Mouse (Mus musculus) hindbrain, embryonic 15.5 days (tissue): ENCODE measurements around the gene Ints7. TPM values are rescaled to one million over a fixed set of nuclear protein-coding genes. Genes with fewer than 3 reads are reported as not detected.

Experiments used
- ATAC-seq: fragments of 200-750 bp; cut with Nextera tagmentation; 2 replicates; pipeline ENCODE4 v1.8.0; 2017; ENCODE audit warnings: low read depth, moderate number of reproducible peaks, moderate TSS enrichment; ENCODE audit not compliant: low FRiP score
- H3K27ac ChIP-seq: fragments of 300-500 bp; sonication (generic); replicated peaks from 2 replicates; pipeline ENCODE4 v1.5.1; 2015; ENCODE audit warnings: mild to moderate bottlenecking, inconsistent platforms
- H3K27me3 ChIP-seq: fragments of 300-500 bp; sonication (generic); 2 replicates; pipeline ENCODE4 v1.6.1; 2015; ENCODE audit warnings: control low read depth, inconsistent platforms
- H3K36me3 ChIP-seq: fragments of 300-500 bp; sonication (generic); 2 replicates; pipeline ENCODE4 v1.6.1; 2015; ENCODE audit warnings: control low read depth, inconsistent platforms
- H3K4me1 ChIP-seq: fragments of 300-500 bp; sonication (generic); replicated peaks from 2 replicates; pipeline ENCODE4 v1.6.1; 2015; ENCODE audit warnings: control low read depth, inconsistent platforms
- H3K4me2 ChIP-seq: fragments of 300-500 bp; sonication (generic); 2 replicates; pipeline ENCODE4 v1.6.1; 2015; ENCODE audit warnings: moderate library complexity, mild to moderate bottlenecking, inconsistent platforms
- H3K4me3 ChIP-seq: fragments of 300-500 bp; sonication (generic); 2 replicates; pipeline ENCODE4 v1.5.1; 2015; ENCODE audit warnings: mild to moderate bottlenecking, inconsistent platforms
- H3K9ac ChIP-seq: fragments of 300-500 bp; sonication (generic); 2 replicates; pipeline ENCODE4 v1.6.1; 2015; ENCODE audit warnings: inconsistent platforms
- H3K9me3 ChIP-seq: fragments of 300-500 bp; sonication (generic); 2 replicates; pipeline ENCODE4 v1.6.1; 2016; ENCODE audit warnings: control low read depth, inconsistent platforms
- WGBS: fragments of 180-500 bp; shearing (Covaris S2); methylation state at CpG from one replicate; pipeline ENCODE4 v1.1.7; 2015; 5-methylcytosine and 5-hydroxymethylcytosine counted together
- polyA plus RNA-seq: library from polyadenylated mRNA; unstranded; fragments of >200 nt; fragmentation: Nextera tagmentation; extraction: Ambion mirVana; gene quantifications from 2 replicates; pipeline ENCODE4 v1.2.1, GENCODE M21; 2015

The Ints7 gene
- polyA plus RNA-seq, 1 experiment from 2014 or later = 36.7 TPM

GRCm38 (mm10) chr1:191559779-191560178 lies 15.7 kb upstream of the Ints7 start:
- H3K9me3 ChIP-seq = no peaks in the 10 kb centered on the region
- no peaks in the 10 kb centered on the region for H3K36me3 ChIP-seq
- H3K4me3 ChIP-seq = no peak overlapping the region
- H3K4me2 ChIP-seq = no peak overlapping the region
- ATAC-seq = no peak
- no peaks in the 10 kb centered on the region for H3K4me1 ChIP-seq
- WGBS = 88% methylated on average over 5 of the region's 5 CpGs
- no peak overlapping the region for H3K9ac ChIP-seq
- H3K27ac ChIP-seq = no peak overlapping the region
- H3K27me3 ChIP-seq = no peaks in the 10 kb centered on the region

GRCm38 (mm10) chr1:191562823-191563365 lies 12.5 kb upstream of the Ints7 start:
- no peak for ATAC-seq
- Histone ChIP-seq H3K4me2 (no peak overlapping the region), H3K9me3 (no peaks in the 10 kb centered on the region), H3K4me3 (no peak overlapping the region), H3K4me1 (no peaks in the 10 kb centered on the region), H3K27ac (no peak overlapping the region), H3K27me3 (no peaks in the 10 kb centered on the region), H3K36me3 (no peaks in the 10 kb centered on the region), H3K9ac (no peak overlapping the region)
- WGBS = 62% methylated on average over 6 of the region's 6 CpGs

- no peak for ATAC-seq
- Histone ChIP-seq H3K36me3 (no peaks in the 10 kb centered on the region), H3K9ac (no peak overlapping the region), H3K27ac (no peak overlapping the region), H3K4me1 (no peaks in the 10 kb centered on the region), H3K9me3 (no peaks in the 10 kb centered on the region), H3K4me3 (no peak overlapping the region), H3K4me2 (no peak overlapping the region), H3K27me3 (no peaks in the 10 kb centered on the region)
- 89% methylated on average over 1 of the region's 1 CpGs for WGBS
Observed at GRCm38 (mm10) chr1:191567859-191568258, 7.6 kb upstream of the Ints7 start.

GRCm38 (mm10) chr1:191569625-191570024 lies 5.8 kb upstream of the Ints7 start:
- no peaks in the 10 kb centered on the region for H3K36me3 ChIP-seq
- H3K27me3 ChIP-seq = no peaks in the 10 kb centered on the region
- no peak overlapping the region for H3K4me3 ChIP-seq
- H3K9me3 ChIP-seq = no peaks in the 10 kb centered on the region
- 90% methylated on average over 2 of the region's 2 CpGs for WGBS
- H3K4me2 ChIP-seq = no peak overlapping the region
- no peak overlapping the region for H3K9ac ChIP-seq
- peaks cover 7% of the 10 kb centered on the region; the same call in 1 of the 2 replicates for H3K4me1 ChIP-seq
- ATAC-seq = no peak
- no peak overlapping the region for H3K27ac ChIP-seq

GRCm38 (mm10) chr1:191570415-191570814 lies 5.0 kb upstream of the Ints7 start:
- no peak overlapping the region for H3K4me2 ChIP-seq
- H3K27ac ChIP-seq = no peak overlapping the region
- peaks cover 11% of the 10 kb centered on the region; the same call in 1 of the 2 replicates for H3K4me1 ChIP-seq
- H3K27me3 ChIP-seq = no peaks in the 10 kb centered on the region
- H3K9ac ChIP-seq = no peak overlapping the region
- WGBS = 94% methylated on average over 3 of the region's 3 CpGs
- no peaks in the 10 kb centered on the region for H3K36me3 ChIP-seq
- no peak overlapping the region for H3K4me3 ChIP-seq
- ATAC-seq = no peak
- H3K9me3 ChIP-seq = no peaks in the 10 kb centered on the region

- no peaks in the 10 kb centered on the region for H3K9me3 ChIP-seq
- no peaks in the 10 kb centered on the region for H3K27me3 ChIP-seq
- H3K36me3 ChIP-seq = no peaks in the 10 kb centered on the region
- WGBS = 2% methylated on average over 13 of the region's 13 CpGs
- H3K4me3 ChIP-seq = peak overlapping the region; percentile 80
- no peak for ATAC-seq
- H3K27ac ChIP-seq = no peak overlapping the region
- peak overlapping the region; percentile 47 for H3K9ac ChIP-seq
- H3K4me1 ChIP-seq = peaks cover 33% of the 10 kb centered on the region
- H3K4me2 ChIP-seq = peak overlapping the region; percentile 96
Observed at GRCm38 (mm10) chr1:191573906-191574639, 1.4 kb upstream of the Ints7 start.

- no peaks in the 10 kb centered on the region for H3K27me3 ChIP-seq
- ATAC-seq = no peak
- WGBS = under 1% methylated on average over 52 of the region's 52 CpGs
- H3K27ac ChIP-seq = peak overlapping the region; percentile 63
- peak overlapping the region; percentile 96 for H3K4me2 ChIP-seq
- peak overlapping the region; percentile 80 for H3K4me3 ChIP-seq
- no peaks in the 10 kb centered on the region for H3K36me3 ChIP-seq
- peak overlapping the region; percentile 47 for H3K9ac ChIP-seq
- no peaks in the 10 kb centered on the region for H3K9me3 ChIP-seq
- peaks cover 33% of the 10 kb centered on the region for H3K4me1 ChIP-seq
Observed at GRCm38 (mm10) chr1:191574871-191575457, 472 bp upstream of the Ints7 start.

- no peak overlapping the region for H3K27ac ChIP-seq
- WGBS = 91% methylated on average over 3 of the region's 3 CpGs
- no peak overlapping the region for H3K9ac ChIP-seq
- no peak overlapping the region for H3K4me2 ChIP-seq
- H3K4me3 ChIP-seq = no peak overlapping the region
- no peak for ATAC-seq
- no peaks in the 10 kb centered on the region for H3K9me3 ChIP-seq
- H3K27me3 ChIP-seq = no peaks in the 10 kb centered on the region
- peaks cover 17% of the 10 kb centered on the region for H3K36me3 ChIP-seq
- peaks cover 27% of the 10 kb centered on the region for H3K4me1 ChIP-seq
Observed at GRCm38 (mm10) chr1:191579524-191579923, 4.1 kb downstream of the Ints7 start.

GRCm38 (mm10) chr1:191581641-191582040 lies 6.2 kb downstream of the Ints7 start:
- no peaks in the 10 kb centered on the region for H3K27me3 ChIP-seq
- H3K4me3 ChIP-seq = no peak overlapping the region
- no peak overlapping the region for H3K9ac ChIP-seq
- H3K4me2 ChIP-seq = no peak overlapping the region
- H3K27ac ChIP-seq = no peak overlapping the region
- no peaks in the 10 kb centered on the region for H3K9me3 ChIP-seq
- peaks cover 22% of the 10 kb centered on the region for H3K36me3 ChIP-seq
- 92% methylated on average over 4 of the region's 4 CpGs for WGBS
- peaks cover 16% of the 10 kb centered on the region for H3K4me1 ChIP-seq
- ATAC-seq = no peak

GRCm38 (mm10) chr1:191583836-191584235 lies 8.4 kb downstream of the Ints7 start:
- WGBS = 94% methylated on average over 4 of the region's 4 CpGs
- Histone ChIP-seq H3K36me3 (peaks cover 34% of the 10 kb centered on the region), H3K4me2 (no peak overlapping the region), H3K9me3 (no peaks in the 10 kb centered on the region), H3K27ac (no peak overlapping the region), H3K27me3 (no peaks in the 10 kb centered on the region), H3K4me3 (no peak overlapping the region), H3K9ac (no peak overlapping the region), H3K4me1 (no peaks in the 10 kb centered on the region)
- no peak for ATAC-seq

- Histone ChIP-seq H3K27ac (no peak overlapping the region), H3K27me3 (no peaks in the 10 kb centered on the region), H3K4me2 (no peak overlapping the region), H3K4me1 (no peaks in the 10 kb centered on the region), H3K4me3 (no peak overlapping the region), H3K36me3 (peaks cover 37% of the 10 kb centered on the region), H3K9me3 (no peaks in the 10 kb centered on the region), H3K9ac (no peak overlapping the region)
- ATAC-seq = no peak
- WGBS = 91% methylated on average over 4 of the region's 4 CpGs
Observed at GRCm38 (mm10) chr1:191584483-191584882, 9.0 kb downstream of the Ints7 start.

- H3K27ac ChIP-seq = no peak overlapping the region
- H3K36me3 ChIP-seq = peaks cover 40% of the 10 kb centered on the region
- no peaks in the 10 kb centered on the region for H3K9me3 ChIP-seq
- ATAC-seq = no peak
- 84% methylated on average over 2 of the region's 2 CpGs for WGBS
- H3K4me3 ChIP-seq = no peak overlapping the region
- no peak overlapping the region for H3K9ac ChIP-seq
- H3K4me1 ChIP-seq = no peaks in the 10 kb centered on the region
- H3K27me3 ChIP-seq = no peaks in the 10 kb centered on the region
- no peak overlapping the region for H3K4me2 ChIP-seq
Observed at GRCm38 (mm10) chr1:191585704-191586103, 10.3 kb downstream of the Ints7 start.
